Mouse (Mus musculus): ENCODE measurements around the gene Rapgef4.

DNA sequence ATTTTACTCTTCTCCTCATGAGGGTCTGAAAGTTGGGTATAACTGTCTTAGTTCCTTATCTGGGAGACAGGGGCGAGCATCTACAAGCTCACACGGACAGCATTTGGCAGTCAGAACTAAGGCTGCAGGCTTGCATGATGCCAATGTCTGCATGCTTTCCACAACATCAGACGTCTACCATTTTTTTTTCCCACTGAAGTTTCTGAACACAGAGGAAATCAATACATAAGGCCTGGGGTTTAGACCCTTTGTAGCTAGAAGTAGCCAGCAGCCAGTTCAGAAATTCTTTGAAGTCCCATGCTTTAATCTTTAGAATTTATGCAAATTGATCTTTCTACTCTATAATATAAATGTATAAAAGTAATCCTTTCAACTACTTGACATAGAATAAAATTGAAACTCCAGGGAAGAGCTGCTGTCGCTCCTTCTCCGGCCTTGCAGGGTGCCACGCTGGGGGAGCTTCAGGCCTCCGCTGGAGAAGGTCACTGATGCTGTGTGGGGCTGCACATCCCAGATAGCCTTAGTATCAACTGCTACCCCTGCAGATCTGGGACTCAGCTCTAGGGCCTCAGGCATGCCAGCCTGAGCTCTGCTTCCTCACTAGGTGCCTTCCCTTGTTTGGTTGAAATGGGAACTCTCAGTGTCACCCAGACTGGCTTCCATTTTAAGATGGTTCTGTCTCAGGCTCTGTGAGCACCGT, 148.7 kb downstream of the Rapgef4 start:
- no peak for TF ChIP-seq CTCF (IDR thresholded peaks at IDR 0.05; ENCODE audit: insufficient read depth, low read length)
- no peak for TF ChIP-seq POLR2A (IDR thresholded peaks at IDR 0.05; ENCODE audit: borderline replicate concordance, extremely low read depth, low read depth, low read length)
